Mouse (Mus musculus): Measurements from ENCODE around the gene Ccdc113. TPM values are rescaled to one million over a fixed set of nuclear protein-coding genes. Genes with fewer than 3 reads are reported as not detected.

Gene Ccdc113
- polyA plus RNA-seq, 1 experiment, result 0.22 TPM

- DNase-seq, result no peak
- Histone ChIP-seq H3K4me1 (replicated peaks; ENCODE audit: control insufficient read depth, insufficient read depth, low read length) (no peaks in the 10 kb centered on the region), H3K27me3 (ENCODE audit: control insufficient read depth, insufficient read depth, low read length) (no peaks in the 10 kb centered on the region), H3K27ac (ENCODE audit: control insufficient read depth, insufficient read depth, low read length) (no peak overlapping the region), H3K36me3 (ENCODE audit: control insufficient read depth, insufficient read depth, low read length) (no peaks in the 10 kb centered on the region), H3K4me3 (ENCODE audit: control insufficient read depth, insufficient read depth, low read length) (no peak overlapping the region)
- TF ChIP-seq POLR2A (IDR thresholded peaks at IDR 0.05; ENCODE audit: control insufficient read depth, extremely low read depth, insufficient read depth, low read length, poor library complexity) (no peak), CTCF (IDR thresholded peaks at IDR 0.05; ENCODE audit: borderline replicate concordance, control insufficient read depth, extremely low read depth, insufficient read depth, low read length, poor library complexity) (no peak)
- WGBS, result 81% methylated on average over 5 of the region's 5 CpGs
These were observed 39.3 kb downstream of the Ccdc113 start for GRCm38 (mm10) chr8:95573146-95573545.

- no peak within 1 kb of the TSS for H3K4me3 ChIP-seq (ENCODE audit: control insufficient read depth, insufficient read depth, low read length)
- no peaks in the 10 kb centered on the region for H3K27me3 ChIP-seq (ENCODE audit: control insufficient read depth, insufficient read depth, low read length)
- H3K4me1 ChIP-seq (replicated peaks; ENCODE audit: control insufficient read depth, insufficient read depth, low read length), result no peaks in the 10 kb centered on the region
- WGBS, result 89% methylated on average over 10 of the region's 10 CpGs
- no peak for DNase-seq
- no peak within 1 kb of the TSS for H3K27ac ChIP-seq (ENCODE audit: control insufficient read depth, insufficient read depth, low read length)
- no peaks in the 10 kb centered on the region for H3K36me3 ChIP-seq (ENCODE audit: control insufficient read depth, insufficient read depth, low read length)
- TF ChIP-seq POLR2A (IDR thresholded peaks at IDR 0.05; ENCODE audit: control insufficient read depth, extremely low read depth, insufficient read depth, low read length, poor library complexity) (no peak), CTCF (IDR thresholded peaks at IDR 0.05; ENCODE audit: borderline replicate concordance, control insufficient read depth, extremely low read depth, insufficient read depth, low read length, poor library complexity) (no peak)
These were observed 42.4 kb downstream of the Ccdc113 start, which contains the start of gene Prss54 for GRCm38 (mm10) chr8:95576240-95576639. TSS of gene Prss54 (minus strand) at chr8:95576340.

GRCm38 (mm10) chr8:95587339-95587738, 53.5 kb downstream of the Ccdc113 start:
- TF ChIP-seq CTCF (IDR thresholded peaks at IDR 0.05; ENCODE audit: borderline replicate concordance, control insufficient read depth, extremely low read depth, insufficient read depth, low read length, poor library complexity) (no peak), POLR2A (IDR thresholded peaks at IDR 0.05; ENCODE audit: control insufficient read depth, extremely low read depth, insufficient read depth, low read length, poor library complexity) (no peak)
- no peak overlapping the region for H3K4me3 ChIP-seq (ENCODE audit: control insufficient read depth, insufficient read depth, low read length)
- no peaks in the 10 kb centered on the region for H3K27me3 ChIP-seq (ENCODE audit: control insufficient read depth, insufficient read depth, low read length)
- DNase-seq, result no peak
- WGBS, result 90% methylated on average over 1 of the region's 1 CpGs
- no peak overlapping the region for H3K27ac ChIP-seq (ENCODE audit: control insufficient read depth, insufficient read depth, low read length)
- H3K4me1 ChIP-seq (replicated peaks; ENCODE audit: control insufficient read depth, insufficient read depth, low read length), result no peaks in the 10 kb centered on the region
- no peaks in the 10 kb centered on the region for H3K36me3 ChIP-seq (ENCODE audit: control insufficient read depth, insufficient read depth, low read length)

- 84% methylated on average over 10 of the region's 10 CpGs for WGBS
These were observed 55.4 kb downstream of the Ccdc113 start for GRCm38 (mm10) chr8:95589282-95589681.

GRCm38 (mm10) chr8:95590539-95590938, 56.7 kb downstream of the Ccdc113 start:
- TF ChIP-seq CTCF (IDR thresholded peaks at IDR 0.05; ENCODE audit: borderline replicate concordance, control insufficient read depth, extremely low read depth, insufficient read depth, low read length, poor library complexity) (no peak), POLR2A (IDR thresholded peaks at IDR 0.05; ENCODE audit: control insufficient read depth, extremely low read depth, insufficient read depth, low read length, poor library complexity) (no peak)
- no peak overlapping the region for H3K4me3 ChIP-seq (ENCODE audit: control insufficient read depth, insufficient read depth, low read length)

More at GRCm38 (mm10) chr8:95589282-95589681, 55.4 kb downstream of the Ccdc113 start:
- no peaks in the 10 kb centered on the region for H3K27me3 ChIP-seq (ENCODE audit: control insufficient read depth, insufficient read depth, low read length)
- H3K4me3 ChIP-seq (ENCODE audit: control insufficient read depth, insufficient read depth, low read length), result no peak overlapping the region
- no peaks in the 10 kb centered on the region for H3K36me3 ChIP-seq (ENCODE audit: control insufficient read depth, insufficient read depth, low read length)
- no peaks in the 10 kb centered on the region for H3K4me1 ChIP-seq (replicated peaks; ENCODE audit: control insufficient read depth, insufficient read depth, low read length)
- TF ChIP-seq CTCF (IDR thresholded peaks at IDR 0.05; ENCODE audit: borderline replicate concordance, control insufficient read depth, extremely low read depth, insufficient read depth, low read length, poor library complexity), result no peak
- no peak for TF ChIP-seq POLR2A (IDR thresholded peaks at IDR 0.05; ENCODE audit: control insufficient read depth, extremely low read depth, insufficient read depth, low read length, poor library complexity)
- no peak overlapping the region for H3K27ac ChIP-seq (ENCODE audit: control insufficient read depth, insufficient read depth, low read length)
- no peak for DNase-seq

GRCm38 (mm10) chr8:95592131-95592780, 58.4 kb downstream of the Ccdc113 start:
- Histone ChIP-seq H3K36me3 (ENCODE audit: control insufficient read depth, insufficient read depth, low read length) (no peaks in the 10 kb centered on the region), H3K27me3 (ENCODE audit: control insufficient read depth, insufficient read depth, low read length) (no peaks in the 10 kb centered on the region), H3K4me1 (replicated peaks; ENCODE audit: control insufficient read depth, insufficient read depth, low read length) (no peaks in the 10 kb centered on the region), H3K4me3 (ENCODE audit: control insufficient read depth, insufficient read depth, low read length) (no peak overlapping the region), H3K27ac (ENCODE audit: control insufficient read depth, insufficient read depth, low read length) (no peak overlapping the region)
- TF ChIP-seq CTCF (IDR thresholded peaks at IDR 0.05; ENCODE audit: borderline replicate concordance, control insufficient read depth, extremely low read depth, insufficient read depth, low read length, poor library complexity) (no peak), POLR2A (IDR thresholded peaks at IDR 0.05; ENCODE audit: control insufficient read depth, extremely low read depth, insufficient read depth, low read length, poor library complexity) (no peak)
- no peak for DNase-seq
- 23% methylated on average over 12 of the region's 12 CpGs for WGBS

More at GRCm38 (mm10) chr8:95590539-95590938, 56.7 kb downstream of the Ccdc113 start:
- no peaks in the 10 kb centered on the region for H3K4me1 ChIP-seq (replicated peaks; ENCODE audit: control insufficient read depth, insufficient read depth, low read length)
- no peaks in the 10 kb centered on the region for H3K36me3 ChIP-seq (ENCODE audit: control insufficient read depth, insufficient read depth, low read length)
- no peaks in the 10 kb centered on the region for H3K27me3 ChIP-seq (ENCODE audit: control insufficient read depth, insufficient read depth, low read length)
- WGBS, result 92% methylated on average over 4 of the region's 4 CpGs
- H3K27ac ChIP-seq (ENCODE audit: control insufficient read depth, insufficient read depth, low read length), result no peak overlapping the region
- no peak for DNase-seq
